Mouse (Mus musculus): ENCODE measurements around the gene Ufsp1. TPM values are rescaled to one million over a fixed set of nuclear protein-coding genes. Genes with fewer than 3 reads are reported as not detected.

The Ufsp1 gene
- polyA plus RNA-seq, 1 experiment from 2014 or later, result 22.3 TPM

DNA sequence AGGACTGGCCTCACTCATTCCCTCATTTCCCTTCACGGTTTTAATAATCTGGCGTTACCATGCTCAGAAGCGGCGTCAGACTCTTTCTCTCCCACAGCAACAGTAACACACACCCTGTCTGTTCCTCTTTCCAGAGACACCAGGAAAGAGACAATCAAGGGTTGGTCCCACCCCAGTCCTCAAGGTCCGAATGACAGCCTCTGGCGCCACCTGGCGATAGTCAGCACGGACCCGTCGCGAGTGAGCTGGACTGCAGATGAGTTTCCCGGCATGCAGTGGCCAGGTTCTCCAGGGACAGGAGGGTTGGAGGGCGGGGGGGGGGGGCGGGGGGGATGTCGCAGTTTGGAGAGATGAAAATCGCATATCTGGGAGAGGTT, 7.8 kb upstream of the Ufsp1 start:
- peak; percentile 81 for ATAC-seq (ENCODE audit: low FRiP score)
- under 1% methylated on average over 14 of the region's 16 CpGs for WGBS

DNA sequence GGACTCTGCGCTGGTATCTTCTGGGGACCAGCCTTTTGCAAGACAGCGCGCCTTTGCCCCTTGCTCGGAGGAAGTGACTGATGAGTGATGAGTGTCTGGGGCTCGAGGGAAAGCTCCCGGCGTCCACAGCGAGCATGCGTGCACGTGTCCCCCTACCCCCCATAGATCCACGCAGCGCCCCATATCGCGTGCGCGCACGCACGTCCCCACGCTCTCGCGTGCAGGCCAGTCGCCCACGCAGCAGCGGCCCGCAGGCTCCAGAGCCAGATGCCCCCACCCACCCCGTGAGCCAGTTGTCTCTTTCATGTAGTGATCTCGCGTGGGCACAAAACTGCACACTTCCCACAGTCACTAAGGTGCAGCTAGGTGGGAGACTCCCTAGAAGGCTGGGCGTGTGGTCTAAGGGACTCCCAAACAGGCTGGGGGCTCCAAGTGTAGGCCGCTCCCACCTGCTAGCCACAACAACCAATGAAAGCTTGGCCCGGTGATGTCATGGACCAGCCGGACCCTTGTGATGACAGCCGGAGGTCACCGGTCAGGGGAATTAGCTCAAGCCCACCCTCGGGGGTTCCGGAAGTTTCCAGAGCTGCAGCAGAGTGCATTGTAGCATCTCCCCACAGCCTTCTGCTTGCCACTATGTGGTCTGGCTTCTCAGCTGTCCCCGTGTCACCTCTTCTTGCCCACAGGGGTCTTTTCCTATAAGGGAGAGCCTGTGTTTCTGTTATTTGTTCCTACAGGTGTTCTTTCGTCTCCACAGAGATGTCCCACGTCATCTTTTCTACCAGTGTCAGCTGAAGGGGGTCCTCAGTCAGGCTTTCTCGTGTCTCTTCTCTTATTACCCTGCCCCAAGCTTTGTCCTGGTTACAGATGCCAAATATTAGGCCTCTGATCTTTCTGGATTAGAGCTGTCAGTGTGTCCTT, 7.1 kb upstream of the Ufsp1 start, which contains the start of gene Ache:
Gene Ache, plus strand, starts transcription at position 488 of the 921 bp plus-strand sequence.
- peak within 1 kb of the TSS; percentile 77 for H3K27ac ChIP-seq
- H3K4me2 ChIP-seq (replicated peaks), result peak within 1 kb of the TSS; percentile 97
- peak; percentile 73 for ATAC-seq (ENCODE audit: low FRiP score)
- H3K9me3 ChIP-seq (ENCODE audit: control insufficient read depth, low read length), result no peaks in the 10 kb centered on the region
- H3K9ac ChIP-seq, result peak within 1 kb of the TSS; percentile 68
- H3K36me3 ChIP-seq (replicated peaks; ENCODE audit: control insufficient read depth, insufficient read depth), result no peaks in the 10 kb centered on the region
- H3K27me3 ChIP-seq (ENCODE audit: control insufficient read depth, insufficient read depth, low read length), result peaks cover 38% of the 10 kb centered on the region
- WGBS, result 1% methylated on average over 39 of the region's 40 CpGs
- peak; percentile 59 for DNase-seq (ENCODE audit: low spot score)
- H3K4me3 ChIP-seq (replicated peaks; ENCODE audit: low read length), result peak within 1 kb of the TSS; percentile 51
- peaks cover 23% of the 10 kb centered on the region for H3K4me1 ChIP-seq (replicated peaks; ENCODE audit: control insufficient read depth, insufficient read depth, low read length)

More for the DNA sequence above, 7.8 kb upstream of the Ufsp1 start:
- H3K27ac ChIP-seq, result peak overlapping the region; percentile 77
- H3K27me3 ChIP-seq (ENCODE audit: control insufficient read depth, insufficient read depth, low read length), result peaks cover 32% of the 10 kb centered on the region
- H3K4me2 ChIP-seq (replicated peaks), result peak overlapping the region; percentile 97
- peak overlapping the region; percentile 68 for H3K9ac ChIP-seq
- no peaks in the 10 kb centered on the region for H3K9me3 ChIP-seq (ENCODE audit: control insufficient read depth, low read length)
- H3K36me3 ChIP-seq (replicated peaks; ENCODE audit: control insufficient read depth, insufficient read depth), result no peaks in the 10 kb centered on the region
- DNase-seq (ENCODE audit: low spot score), result peak; percentile 89
- peak overlapping the region; percentile 51 for H3K4me3 ChIP-seq (replicated peaks; ENCODE audit: low read length)
- H3K4me1 ChIP-seq (replicated peaks; ENCODE audit: control insufficient read depth, insufficient read depth, low read length), result peaks cover 23% of the 10 kb centered on the region

DNA sequence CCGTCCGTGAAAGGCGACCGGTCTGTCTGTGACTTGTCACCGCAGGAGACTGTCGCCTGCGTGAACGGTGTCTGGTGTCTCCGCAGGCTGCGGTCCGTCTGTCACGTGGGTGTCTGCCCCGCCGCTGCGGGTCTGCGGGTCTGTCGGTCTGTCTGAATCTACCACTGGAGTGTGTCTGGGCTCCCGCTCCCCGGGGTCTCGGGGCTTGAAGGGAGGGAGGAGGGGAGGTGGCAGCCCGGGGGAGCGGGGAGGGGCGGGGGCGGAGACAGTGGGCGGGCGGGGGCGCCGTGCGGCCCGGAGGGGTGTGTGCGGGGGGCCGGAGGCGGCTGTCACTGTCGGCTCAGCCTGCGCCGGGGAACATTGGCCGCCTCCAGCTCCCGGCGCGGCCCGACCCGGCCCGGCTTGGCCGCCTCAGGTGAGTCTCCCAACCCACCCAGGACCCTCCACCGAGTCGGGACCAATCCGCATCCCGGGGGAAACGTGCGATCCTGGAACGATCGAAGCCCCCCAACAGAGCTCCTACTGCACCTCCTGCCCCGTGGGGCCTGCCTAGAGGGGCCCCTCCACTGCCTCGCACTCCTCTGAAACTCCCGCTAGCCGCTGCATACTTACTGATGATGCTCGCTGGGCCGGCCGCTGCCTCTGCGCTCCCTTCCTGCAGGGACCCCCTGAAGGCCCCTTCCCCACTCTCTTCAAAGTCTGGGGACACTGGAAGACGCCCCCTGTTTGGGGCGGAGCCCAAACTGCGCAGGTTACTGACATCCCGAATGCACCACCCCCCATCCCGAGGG, 6.3 kb upstream of the Ufsp1 start:
- ATAC-seq (ENCODE audit: low FRiP score), result no peak
- H3K36me3 ChIP-seq (replicated peaks; ENCODE audit: control insufficient read depth, insufficient read depth), result no peaks in the 10 kb centered on the region
- peaks cover 24% of the 10 kb centered on the region for H3K4me1 ChIP-seq (replicated peaks; ENCODE audit: control insufficient read depth, insufficient read depth, low read length)
- H3K27ac ChIP-seq, result peak overlapping the region; percentile 77
- H3K27me3 ChIP-seq (ENCODE audit: control insufficient read depth, insufficient read depth, low read length), result peaks cover 38% of the 10 kb centered on the region
- peak overlapping the region; percentile 97 for H3K4me2 ChIP-seq (replicated peaks)
- peak overlapping the region; percentile 51 for H3K4me3 ChIP-seq (replicated peaks; ENCODE audit: low read length)
- H3K9me3 ChIP-seq (ENCODE audit: control insufficient read depth, low read length), result no peaks in the 10 kb centered on the region
- peak overlapping the region; percentile 68 for H3K9ac ChIP-seq
- under 1% methylated on average over 54 of the region's 65 CpGs for WGBS
- DNase-seq (ENCODE audit: low spot score), result peak; percentile 37

DNA sequence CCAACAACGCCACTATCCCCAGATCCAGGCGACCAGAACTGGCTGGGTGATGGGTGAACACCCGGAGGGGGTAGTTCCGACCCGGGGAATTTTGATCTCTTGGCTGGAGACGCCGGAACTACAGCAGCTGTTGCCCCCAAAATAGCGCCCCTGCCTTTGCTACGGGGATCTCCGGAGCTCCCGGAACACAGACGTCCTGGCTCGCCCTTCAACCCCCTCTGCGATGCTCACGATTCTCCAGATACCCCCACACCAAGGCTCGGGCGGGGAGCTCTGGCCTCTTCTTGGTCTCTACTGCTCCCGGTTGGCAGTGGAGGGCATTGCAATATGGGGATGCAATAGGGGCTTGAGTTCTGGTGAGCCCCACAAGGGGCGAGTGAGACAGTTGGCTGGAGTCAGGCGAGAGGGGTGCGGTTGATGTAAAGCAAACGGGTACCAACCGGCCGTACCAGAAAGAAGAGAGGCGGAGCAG, 5.4 kb upstream of the Ufsp1 start:
- Histone ChIP-seq H3K9ac (peak overlapping the region; percentile 49; the same call in 1 of the 2 replicates), H3K4me2 (replicated peaks) (peak overlapping the region; percentile 97), H3K9me3 (ENCODE audit: control insufficient read depth, low read length) (no peaks in the 10 kb centered on the region), H3K27ac (no peak overlapping the region), H3K36me3 (replicated peaks; ENCODE audit: control insufficient read depth, insufficient read depth) (no peaks in the 10 kb centered on the region), H3K4me1 (replicated peaks; ENCODE audit: control insufficient read depth, insufficient read depth, low read length) (peaks cover 31% of the 10 kb centered on the region), H3K27me3 (ENCODE audit: control insufficient read depth, insufficient read depth, low read length) (peaks cover 38% of the 10 kb centered on the region), H3K4me3 (replicated peaks; ENCODE audit: low read length) (peak overlapping the region; percentile 51)
- ATAC-seq (ENCODE audit: low FRiP score), result no peak
- DNase-seq (ENCODE audit: low spot score), result peak; percentile 37
- WGBS, result 4% methylated on average over 25 of the region's 25 CpGs

DNA sequence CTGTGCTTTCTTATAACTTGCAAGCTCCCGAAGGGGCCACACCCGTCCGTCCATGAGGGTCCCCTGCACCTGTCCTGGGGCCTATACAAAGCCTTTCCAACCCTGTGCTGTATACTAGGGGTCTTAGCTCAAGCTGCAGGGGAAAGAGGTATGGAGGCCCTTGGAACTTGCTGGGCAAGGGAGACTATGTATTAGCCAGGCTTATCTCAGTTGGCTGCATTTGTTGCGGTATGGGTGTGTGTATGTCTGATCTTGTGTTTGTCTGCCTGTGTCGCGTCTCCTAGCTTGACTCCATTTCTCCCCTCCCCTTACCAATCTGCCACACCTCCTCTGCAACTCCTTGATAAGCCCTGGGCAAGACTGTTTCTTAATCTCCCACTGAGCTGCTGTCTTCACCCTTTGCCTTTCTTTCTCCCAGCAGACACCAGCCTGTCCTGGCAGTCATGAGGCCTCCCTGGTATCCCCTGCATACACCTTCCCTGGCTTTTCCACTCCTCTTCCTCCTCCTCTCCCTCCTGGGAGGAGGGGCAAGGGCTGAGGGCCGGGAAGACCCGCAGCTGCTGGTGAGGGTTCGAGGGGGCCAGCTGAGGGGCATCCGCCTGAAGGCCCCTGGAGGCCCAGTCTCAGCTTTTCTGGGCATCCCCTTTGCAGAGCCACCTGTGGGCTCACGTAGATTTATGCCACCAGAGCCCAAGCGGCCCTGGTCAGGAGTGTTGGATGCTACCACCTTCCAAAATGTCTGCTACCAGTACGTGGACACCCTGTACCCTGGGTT, 4.7 kb upstream of the Ufsp1 start:
- Histone ChIP-seq H3K4me1 (replicated peaks; ENCODE audit: control insufficient read depth, insufficient read depth, low read length) (peaks cover 34% of the 10 kb centered on the region), H3K27me3 (ENCODE audit: control insufficient read depth, insufficient read depth, low read length) (peaks cover 38% of the 10 kb centered on the region), H3K27ac (no peak overlapping the region), H3K36me3 (replicated peaks; ENCODE audit: control insufficient read depth, insufficient read depth) (0 out of 2 replicates have a peak, but pooled peaks cover 2% of the 10 kb centered on the region), H3K4me3 (replicated peaks; ENCODE audit: low read length) (peak overlapping the region; percentile 51), H3K4me2 (replicated peaks) (peak overlapping the region; percentile 97), H3K9ac (peak overlapping the region; percentile 49; the same call in 1 of the 2 replicates), H3K9me3 (ENCODE audit: control insufficient read depth, low read length) (no peaks in the 10 kb centered on the region)
- 58% methylated on average over 13 of the region's 13 CpGs for WGBS
- DNase-seq (ENCODE audit: low spot score) (no peak), ATAC-seq (ENCODE audit: low FRiP score) (no peak)

DNA sequence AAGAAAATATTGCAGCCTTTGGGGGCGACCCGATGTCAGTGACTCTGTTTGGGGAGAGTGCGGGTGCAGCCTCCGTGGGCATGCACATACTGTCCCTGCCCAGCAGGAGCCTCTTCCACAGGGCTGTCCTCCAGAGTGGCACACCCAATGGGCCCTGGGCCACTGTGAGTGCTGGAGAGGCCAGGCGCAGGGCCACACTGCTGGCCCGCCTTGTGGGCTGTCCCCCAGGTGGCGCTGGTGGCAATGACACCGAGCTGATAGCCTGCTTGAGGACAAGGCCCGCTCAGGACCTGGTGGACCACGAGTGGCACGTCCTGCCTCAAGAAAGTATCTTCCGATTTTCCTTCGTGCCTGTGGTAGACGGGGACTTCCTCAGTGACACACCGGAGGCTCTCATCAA, 3.8 kb upstream of the Ufsp1 start:
- Histone ChIP-seq H3K27me3 (ENCODE audit: control insufficient read depth, insufficient read depth, low read length) (peaks cover 38% of the 10 kb centered on the region), H3K4me3 (replicated peaks; ENCODE audit: low read length) (no peak overlapping the region), H3K9ac (no peak overlapping the region; the same call in 1 of the 2 replicates), H3K9me3 (ENCODE audit: control insufficient read depth, low read length) (no peaks in the 10 kb centered on the region), H3K4me1 (replicated peaks; ENCODE audit: control insufficient read depth, insufficient read depth, low read length) (peaks cover 39% of the 10 kb centered on the region), H3K36me3 (replicated peaks; ENCODE audit: control insufficient read depth, insufficient read depth) (peaks cover 11% of the 10 kb centered on the region), H3K27ac (no peak overlapping the region), H3K4me2 (replicated peaks) (peak overlapping the region; percentile 97; the same call in 1 of the 2 replicates)
- DNase-seq (ENCODE audit: low spot score) (no peak), ATAC-seq (ENCODE audit: low FRiP score) (no peak)
- 26% methylated on average over 15 of the region's 15 CpGs for WGBS

DNA sequence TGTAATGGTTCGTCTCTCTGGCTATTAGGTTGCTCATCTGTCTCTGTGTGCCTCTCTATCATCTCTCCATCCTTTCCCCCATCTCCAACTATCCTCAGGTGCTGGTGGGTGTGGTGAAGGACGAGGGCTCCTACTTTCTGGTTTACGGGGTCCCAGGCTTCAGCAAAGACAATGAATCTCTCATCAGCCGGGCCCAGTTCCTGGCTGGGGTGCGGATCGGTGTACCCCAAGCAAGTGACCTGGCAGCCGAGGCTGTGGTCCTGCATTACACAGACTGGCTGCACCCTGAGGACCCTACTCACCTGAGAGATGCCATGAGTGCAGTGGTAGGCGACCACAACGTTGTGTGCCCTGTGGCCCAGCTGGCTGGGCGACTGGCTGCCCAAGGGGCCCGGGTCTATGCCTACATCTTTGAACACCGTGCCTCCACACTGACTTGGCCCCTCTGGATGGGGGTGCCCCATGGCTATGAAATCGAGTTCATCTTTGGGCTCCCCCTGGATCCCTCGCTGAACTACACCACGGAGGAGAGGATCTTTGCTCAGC, 3.0 kb upstream of the Ufsp1 start:
- no peaks in the 10 kb centered on the region for H3K9me3 ChIP-seq (ENCODE audit: control insufficient read depth, low read length)
- 83% methylated on average over 15 of the region's 15 CpGs for WGBS
- no peak overlapping the region for H3K4me2 ChIP-seq (replicated peaks)
- H3K9ac ChIP-seq, result no peak overlapping the region
- no peak for DNase-seq (ENCODE audit: low spot score)
- no peak overlapping the region for H3K4me3 ChIP-seq (replicated peaks; ENCODE audit: low read length)
- ATAC-seq (ENCODE audit: low FRiP score), result no peak
- H3K27me3 ChIP-seq (ENCODE audit: control insufficient read depth, insufficient read depth, low read length), result peaks cover 38% of the 10 kb centered on the region
- no peak overlapping the region for H3K27ac ChIP-seq
- H3K4me1 ChIP-seq (replicated peaks; ENCODE audit: control insufficient read depth, insufficient read depth, low read length), result peaks cover 34% of the 10 kb centered on the region
- peaks cover 18% of the 10 kb centered on the region for H3K36me3 ChIP-seq (replicated peaks; ENCODE audit: control insufficient read depth, insufficient read depth)

DNA sequence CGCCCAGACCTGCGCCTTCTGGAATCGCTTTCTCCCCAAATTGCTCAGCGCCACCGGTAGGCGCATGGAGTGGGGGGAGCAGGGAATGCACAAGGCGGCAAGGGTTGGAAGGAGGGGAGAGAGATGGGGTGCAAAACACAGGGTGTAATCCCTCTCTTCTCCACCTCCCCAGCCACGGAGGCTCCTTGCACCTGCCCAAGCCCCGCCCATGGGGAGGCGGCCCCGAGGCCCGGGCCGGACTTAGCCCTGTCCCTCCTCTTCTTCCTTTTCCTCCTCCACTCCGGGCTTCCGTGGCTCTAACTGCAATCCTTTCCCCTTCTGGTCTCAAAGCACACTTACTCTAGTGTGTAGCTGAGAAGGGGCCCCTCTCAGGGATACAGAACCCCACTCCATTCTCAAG, 1.1 kb upstream of the Ufsp1 start:
- peak overlapping the region; percentile 47 for H3K4me3 ChIP-seq (replicated peaks; ENCODE audit: low read length)
- under 1% methylated on average over 15 of the region's 15 CpGs for WGBS
- DNase-seq (ENCODE audit: low spot score), result peak; percentile 49
- peak overlapping the region; percentile 67 for H3K9ac ChIP-seq
- H3K27me3 ChIP-seq (ENCODE audit: control insufficient read depth, insufficient read depth, low read length), result peaks cover 33% of the 10 kb centered on the region
- peaks cover 25% of the 10 kb centered on the region for H3K4me1 ChIP-seq (replicated peaks; ENCODE audit: control insufficient read depth, insufficient read depth, low read length)
- peak overlapping the region; percentile 84 for H3K27ac ChIP-seq
- no peaks in the 10 kb centered on the region for H3K9me3 ChIP-seq (ENCODE audit: control insufficient read depth, low read length)
- no peak for ATAC-seq (ENCODE audit: low FRiP score)
- peak overlapping the region; percentile 94 for H3K4me2 ChIP-seq (replicated peaks)
- H3K36me3 ChIP-seq (replicated peaks; ENCODE audit: control insufficient read depth, insufficient read depth), result peaks cover 37% of the 10 kb centered on the region

Measured in hindbrain, embryonic 14.5 days (tissue).